Mouse (Mus musculus): ENCODE measurements around the gene Arid1b.
"Not testable (repeated sequence)": the region's sequence is repeated elsewhere in the genome, so short reads cannot be mapped to it uniquely, and the experiment has no call there.

Gene Arid1b

GRCm38 (mm10) chr17:5078576-5078975 is 84.4 kb downstream of the Arid1b start:
- intact Hi-C loops (cut with DNase I): no loop called here

GRCm38 (mm10) chr17:5080884-5081419 is 86.8 kb downstream of the Arid1b start:
- intact Hi-C loops (cut with DNase I): no loop called here

- intact Hi-C loops (cut with DNase I): no loop called here
Measured at GRCm38 (mm10) chr17:5082274-5082673, 88.1 kb downstream of the Arid1b start.

GRCm38 (mm10) chr17:5083497-5083896 is 89.4 kb downstream of the Arid1b start:
- intact Hi-C loops (cut with DNase I): no loop called here

GRCm38 (mm10) chr17:5084139-5084538 is 90.0 kb downstream of the Arid1b start:
- intact Hi-C loops (cut with DNase I): no loop called here

- intact Hi-C loops (cut with DNase I): no loop called here
Measured at GRCm38 (mm10) chr17:5085004-5085403, 90.9 kb downstream of the Arid1b start.

GRCm38 (mm10) chr17:5085942-5086341 is 91.8 kb downstream of the Arid1b start:
- intact Hi-C loops (cut with DNase I): no loop called here

- intact Hi-C loops (cut with DNase I): not testable (repeated sequence)
Measured at GRCm38 (mm10) chr17:5088241-5088640, 94.1 kb downstream of the Arid1b start.

- intact Hi-C loops (cut with DNase I): no loop called here
Measured at GRCm38 (mm10) chr17:5088822-5089221, 94.7 kb downstream of the Arid1b start.

DNA sequence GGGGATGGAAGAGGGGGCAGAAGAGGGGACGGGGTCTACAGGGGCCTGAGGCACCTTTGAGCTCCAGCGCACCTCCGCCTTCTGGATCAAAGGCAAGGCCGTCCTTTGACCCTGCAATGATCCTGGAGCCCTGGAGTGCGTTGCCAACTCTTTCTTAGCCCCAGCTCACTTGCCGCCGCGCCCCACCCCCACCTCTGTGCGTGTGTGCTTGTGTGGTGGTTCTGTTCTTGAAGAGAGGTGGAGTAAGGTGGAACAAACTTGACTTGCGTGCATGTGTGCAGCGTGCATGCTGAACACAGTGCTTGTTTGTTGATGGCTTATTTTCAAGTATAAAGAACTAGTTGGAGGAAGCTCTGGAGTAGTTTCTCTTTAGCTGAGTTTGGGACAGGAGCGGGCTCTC is 95.4 kb downstream of the Arid1b start:
- intact Hi-C loops (cut with DNase I): no loop called here

- intact Hi-C loops (cut with DNase I): no loop called here
Measured at GRCm38 (mm10) chr17:5091490-5091889, 97.4 kb downstream of the Arid1b start.

DNA sequence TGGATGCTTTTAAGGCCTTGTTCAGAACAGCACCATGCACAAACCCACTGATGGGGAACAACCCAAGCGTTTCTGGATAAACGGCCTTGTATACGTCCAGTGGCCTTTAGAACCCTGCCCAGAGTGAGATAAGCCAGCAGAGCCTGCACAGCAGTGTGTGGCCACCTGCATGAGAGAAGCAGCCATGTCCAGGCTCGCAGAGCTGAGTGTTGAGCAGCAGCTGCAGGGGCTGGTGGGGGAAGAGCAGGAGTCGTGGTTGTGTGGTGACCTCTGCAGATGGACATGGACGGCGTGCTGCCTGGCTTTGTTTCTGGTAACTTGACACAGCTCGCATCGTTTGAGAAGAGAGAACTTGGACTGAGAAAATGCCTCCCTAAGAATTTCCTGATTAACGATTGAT is 97.8 kb downstream of the Arid1b start:
- intact Hi-C loops (cut with DNase I): no loop called here

GRCm38 (mm10) chr17:5093343-5093742 is 99.2 kb downstream of the Arid1b start:
- intact Hi-C loops (cut with DNase I): not testable (repeated sequence)

DNA sequence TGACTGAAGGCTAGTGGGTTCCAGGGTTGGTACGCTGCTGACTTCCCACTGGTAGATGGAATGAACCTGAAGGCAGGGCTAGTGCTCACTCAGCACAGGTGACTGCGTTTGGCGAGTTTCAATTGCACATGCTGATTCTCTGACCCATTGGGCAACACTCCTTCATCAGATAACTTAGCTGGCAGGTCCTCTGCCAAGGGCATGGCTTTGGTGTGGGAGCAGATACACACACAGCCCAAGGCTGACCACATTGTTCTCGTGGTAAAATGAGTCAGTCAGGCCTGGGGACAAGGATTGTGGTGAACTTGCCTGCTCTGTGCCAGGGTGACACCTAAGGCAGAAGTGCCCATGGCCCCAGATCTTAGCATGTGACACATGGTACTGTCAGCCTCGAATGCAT is 100.5 kb downstream of the Arid1b start:
- intact Hi-C loops (cut with DNase I): no loop called here

DNA sequence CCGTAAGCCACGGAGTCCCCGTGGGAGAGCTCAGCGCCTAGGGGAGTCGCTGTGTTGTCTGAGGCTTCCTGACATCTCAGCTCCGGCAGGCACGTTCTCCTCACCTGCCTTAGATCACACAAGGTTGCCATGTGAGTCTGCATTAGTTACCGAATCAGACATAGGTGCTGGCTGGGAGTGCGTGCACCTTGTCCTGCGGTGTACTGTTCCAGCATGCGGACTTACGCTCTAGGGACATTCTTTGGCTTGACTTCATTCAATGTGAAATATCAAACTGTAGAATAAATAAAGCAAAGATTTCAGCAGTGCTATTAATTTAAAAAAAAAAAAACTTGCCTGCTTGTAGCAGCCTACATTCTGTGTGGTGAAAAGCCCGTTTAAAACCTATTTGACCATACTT is 101.6 kb downstream of the Arid1b start:
- intact Hi-C loops (cut with DNase I): no loop called here

- intact Hi-C loops (cut with DNase I): no loop called here
Measured at GRCm38 (mm10) chr17:5097046-5097445, 102.9 kb downstream of the Arid1b start.

DNA sequence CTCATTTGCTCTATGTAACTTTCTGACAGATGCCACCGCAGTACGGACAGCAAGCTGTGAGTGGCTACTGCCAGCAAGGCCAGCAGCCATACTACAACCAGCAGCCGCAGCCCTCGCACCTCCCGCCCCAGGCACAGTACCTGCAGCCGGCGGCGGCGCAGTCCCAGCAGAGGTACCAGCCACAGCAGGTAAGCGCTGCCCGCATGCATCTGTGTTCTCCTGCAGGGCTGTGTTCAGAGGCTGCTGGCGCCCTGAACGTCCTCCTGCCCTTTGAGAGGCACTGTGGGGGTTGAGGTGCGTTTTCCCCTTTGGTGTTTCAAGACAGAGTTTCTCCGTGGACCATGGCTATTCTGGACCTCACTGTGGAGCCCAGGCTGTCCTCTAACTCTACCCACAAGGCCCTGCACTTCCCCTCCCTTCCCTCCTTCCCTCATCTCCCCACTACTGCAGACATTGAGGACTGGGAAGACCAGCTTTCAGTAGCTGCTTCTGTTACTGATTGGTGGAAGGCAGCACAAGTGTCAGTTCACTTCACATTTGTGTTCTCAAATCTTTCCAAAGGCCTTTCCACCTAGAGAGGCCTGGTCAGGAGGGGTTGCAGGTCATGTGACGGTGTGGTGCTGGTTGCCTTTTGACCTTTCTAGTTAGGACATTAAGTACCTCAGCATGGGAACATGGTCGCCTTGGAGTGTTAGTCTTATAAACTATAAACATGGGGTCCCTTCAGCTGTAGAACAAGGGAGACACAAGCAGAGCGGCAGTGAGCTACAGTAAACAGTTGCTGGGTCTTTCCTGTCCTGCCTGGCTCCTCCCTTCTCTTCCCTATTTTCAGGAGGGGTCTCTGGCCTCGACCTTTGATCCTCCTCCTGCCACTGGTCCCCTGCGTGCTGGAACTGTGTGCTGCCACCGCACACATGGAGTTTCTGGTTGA is 103.7 kb downstream of the Arid1b start:
- intact Hi-C loops (cut with DNase I): no loop called here

DNA sequence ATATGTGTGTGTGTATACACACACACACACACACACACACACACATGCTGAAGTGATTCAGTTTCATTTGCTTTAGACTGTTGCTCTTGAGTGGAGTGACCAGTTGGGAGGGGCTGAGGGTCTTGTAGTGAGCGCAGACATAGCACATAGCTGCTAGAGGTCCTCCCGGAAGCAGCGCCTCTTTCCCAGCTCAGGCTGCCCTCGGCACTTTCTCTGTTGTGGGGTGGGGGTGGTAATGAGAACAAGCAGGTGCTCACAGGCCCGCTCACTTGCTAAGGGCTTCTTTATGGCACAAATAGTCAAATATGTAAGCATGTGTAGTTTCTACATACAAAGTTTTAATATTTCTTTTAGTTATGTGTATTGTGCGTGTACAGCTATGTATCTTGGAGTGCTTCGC is 104.6 kb downstream of the Arid1b start:
- intact Hi-C loops (cut with DNase I): no loop called here

GRCm38 (mm10) chr17:5099238-5099637 is 105.1 kb downstream of the Arid1b start:
- intact Hi-C loops (cut with DNase I): no loop called here

GRCm38 (mm10) chr17:5101157-5101556 is 107.0 kb downstream of the Arid1b start:
- intact Hi-C loops (cut with DNase I): no loop called here

GRCm38 (mm10) chr17:5101887-5102286 is 107.8 kb downstream of the Arid1b start:
- intact Hi-C loops (cut with DNase I): no loop called here

GRCm38 (mm10) chr17:5105746-5106145 is 111.6 kb downstream of the Arid1b start:
- intact Hi-C loops (cut with DNase I): no loop called here
